Mouse (Mus musculus) midbrain, embryonic 10.5 days (tissue): ENCODE measurements around the gene Plekha1. TPM values are rescaled to one million over a fixed set of nuclear protein-coding genes. Genes with fewer than 3 reads are reported as not detected.
A peak's percentile ranks its signal among the peaks of the same experiment; 100 is the strongest.

Experiments
- DNase-seq: peaks from one replicate; pipeline ENCODE4 v3.0.0-alpha.2; 2017; ENCODE audit warnings: low spot score
- H3K27ac ChIP-seq: fragments of 300-500 bp; sonication (generic); replicated peaks from 2 replicates; pipeline ENCODE4 v1.5.1; 2016; ENCODE audit warnings: mild to moderate bottlenecking
- H3K27me3 ChIP-seq: fragments of 300-500 bp; sonication (generic); 2 replicates; pipeline ENCODE4 v1.6.1; 2016; ENCODE audit warnings: low read depth, mild to moderate bottlenecking; ENCODE audit not compliant: poor library complexity, severe bottlenecking
- H3K36me3 ChIP-seq: fragments of 300-500 bp; sonication (generic); 2 replicates; pipeline ENCODE4 v1.6.1; 2016; ENCODE audit warnings: mild to moderate bottlenecking, moderate library complexity
- H3K4me1 ChIP-seq: fragments of 300-500 bp; sonication (generic); 2 replicates; pipeline ENCODE4 v1.6.1; 2016
- H3K4me3 ChIP-seq: fragments of 300-500 bp; sonication (generic); 2 replicates; pipeline ENCODE4 v1.5.1; 2016; ENCODE audit warnings: mild to moderate bottlenecking, moderate library complexity
- H3K9me3 ChIP-seq: fragments of 300-500 bp; sonication (generic); replicated peaks from 2 replicates; pipeline ENCODE4 v1.6.1; 2016; ENCODE audit warnings: mild to moderate bottlenecking
- WGBS: fragments of 180-500 bp; shearing (Covaris S2); methylation state at CpG from one replicate; pipeline ENCODE4 v1.1.7; 2016; 5-methylcytosine and 5-hydroxymethylcytosine counted together
- polyA plus RNA-seq: library from polyadenylated mRNA; unstranded; fragments of >200 nt; fragmentation: Nextera tagmentation; extraction: Ambion mirVana; gene quantifications from 2 replicates; pipeline ENCODE4 v1.2.1, GENCODE M21; 2016

The Plekha1 gene
- polyA plus RNA-seq: 49.9 and 50.9 TPM in 2 replicates

DNA sequence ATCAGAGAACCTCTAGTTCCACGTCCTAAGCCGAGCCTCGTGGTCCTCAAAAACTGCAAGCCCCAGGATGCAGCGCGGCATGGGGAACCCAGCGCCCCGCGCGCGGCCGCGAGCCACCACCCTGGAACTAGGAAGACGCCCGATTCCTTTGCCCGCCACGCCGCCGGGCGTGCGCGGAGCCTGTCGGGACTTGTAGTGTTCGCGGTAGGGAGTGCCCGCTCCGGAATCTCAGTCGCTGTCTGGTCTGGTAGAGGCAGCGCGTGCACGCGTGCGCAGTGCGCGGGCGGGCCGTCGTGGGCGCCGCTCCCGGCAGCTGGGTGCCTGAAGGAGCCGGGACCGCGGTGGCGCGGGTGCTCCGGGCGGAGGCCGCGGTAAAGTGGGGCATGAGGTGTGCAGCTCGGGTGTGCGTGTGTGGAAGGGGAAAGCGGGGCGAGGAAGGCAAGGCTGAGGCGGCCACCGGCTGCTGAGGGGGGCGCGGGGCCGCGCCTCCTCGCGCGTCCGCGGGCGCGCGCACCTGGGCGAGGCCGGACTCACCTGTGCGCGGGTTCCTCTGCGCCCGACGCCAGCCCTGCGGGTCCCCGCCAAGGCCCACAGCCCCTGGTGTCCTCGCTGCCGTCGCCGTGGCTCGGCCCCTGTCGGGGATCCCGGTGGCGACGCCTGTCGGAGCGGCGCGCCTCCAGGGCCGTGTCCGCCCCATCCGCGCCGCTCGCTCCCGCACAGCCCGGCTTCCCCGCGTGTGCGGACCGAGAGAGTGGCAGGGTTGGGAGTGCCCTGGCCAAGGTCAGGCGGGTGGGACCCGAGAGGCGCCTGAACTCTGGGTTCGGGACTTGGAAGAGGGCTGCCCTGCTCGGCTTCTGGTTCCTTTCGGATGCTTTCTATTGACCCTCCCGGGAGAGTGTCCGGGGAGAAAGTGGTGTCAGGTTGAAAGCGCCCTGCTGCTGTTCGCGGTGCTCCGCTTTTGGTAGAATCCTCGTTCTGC is at the start of gene Plekha1:
Gene Plekha1 (plus strand): TSS at position 144 of the 979 bp plus-strand sequence.
- Histone ChIP-seq H3K9me3 (no peaks in the 10 kb centered on the region), H3K4me3 (peak within 1 kb of the TSS; percentile 90), H3K4me1 (peaks cover 60% of the 10 kb centered on the region), H3K36me3 (no peaks in the 10 kb centered on the region), H3K27me3 (peaks cover 33% of the 10 kb centered on the region), H3K27ac (peak within 1 kb of the TSS; percentile 96)
- WGBS: under 1% methylated on average over 112 of the region's 114 CpGs
- peak; percentile 97 for DNase-seq

GRCm38 (mm10) chr7:130816243-130816642 is 49.3 kb upstream of the Plekha1 start:
- no peak for DNase-seq
- Histone ChIP-seq H3K4me1 (peaks cover 4% of the 10 kb centered on the region; the same call in 1 of the 2 replicates), H3K36me3 (no peaks in the 10 kb centered on the region), H3K27ac (no peak overlapping the region), H3K27me3 (no peaks in the 10 kb centered on the region), H3K9me3 (no peaks in the 10 kb centered on the region), H3K4me3 (no peak overlapping the region)
- WGBS: 87% methylated on average over 7 of the region's 7 CpGs

DNA sequence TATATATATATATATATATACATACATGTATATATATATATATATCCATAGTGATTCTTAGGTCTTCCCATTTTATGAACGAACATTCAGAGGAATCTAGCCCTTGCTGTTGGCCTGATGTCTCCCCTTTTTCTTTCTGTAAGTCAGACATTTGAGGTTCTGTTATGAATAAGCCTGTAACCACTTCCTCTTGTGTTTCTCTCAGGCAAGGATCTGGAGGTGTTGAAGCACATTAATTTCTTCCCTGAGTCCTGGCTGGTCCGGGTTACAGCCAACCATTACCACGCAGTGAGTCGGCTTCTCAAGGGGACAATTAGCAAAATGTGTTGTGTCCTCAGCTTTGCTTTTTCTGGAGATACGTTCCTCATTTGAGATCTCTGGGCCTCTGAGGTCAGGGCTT is 46.7 kb upstream of the Plekha1 start:
- H3K27ac ChIP-seq: no peak overlapping the region

DNA sequence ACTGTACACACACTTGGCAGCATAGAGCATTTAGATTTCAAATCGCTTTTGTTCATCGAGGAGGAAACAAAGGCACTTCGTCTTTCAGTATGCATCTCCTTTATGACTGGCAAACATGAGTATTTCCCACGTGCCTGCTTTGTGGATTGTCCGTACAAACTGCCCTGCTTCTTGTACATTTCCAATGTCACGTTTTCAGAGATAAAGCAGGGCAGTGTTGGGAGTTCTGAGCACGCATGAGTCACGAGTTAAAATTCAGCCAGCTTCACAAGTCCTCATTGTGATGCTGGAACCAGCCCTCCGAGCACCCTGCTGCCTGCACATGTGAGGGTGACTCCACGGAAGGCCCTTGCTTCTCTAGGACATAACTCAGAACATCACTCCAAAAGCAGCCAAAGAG is 45.9 kb upstream of the Plekha1 start:
- Histone ChIP-seq H3K27ac (no peak overlapping the region), H3K4me1 (no peaks in the 10 kb centered on the region), H3K4me3 (no peak overlapping the region), H3K9me3 (no peaks in the 10 kb centered on the region), H3K36me3 (no peaks in the 10 kb centered on the region), H3K27me3 (no peaks in the 10 kb centered on the region)
- 87% methylated on average over 10 of the region's 10 CpGs for WGBS
- no peak for DNase-seq

More for the DNA sequence above, 46.7 kb upstream of the Plekha1 start:
- 86% methylated on average over 5 of the region's 5 CpGs for WGBS
- Histone ChIP-seq H3K4me1 (no peaks in the 10 kb centered on the region), H3K36me3 (no peaks in the 10 kb centered on the region), H3K4me3 (no peak overlapping the region), H3K9me3 (no peaks in the 10 kb centered on the region), H3K27me3 (no peaks in the 10 kb centered on the region)
- no peak for DNase-seq

GRCm38 (mm10) chr7:130823992-130824391 is 41.6 kb upstream of the Plekha1 start:
- Histone ChIP-seq H3K36me3 (no peaks in the 10 kb centered on the region), H3K4me1 (no peaks in the 10 kb centered on the region), H3K27me3 (no peaks in the 10 kb centered on the region), H3K9me3 (no peaks in the 10 kb centered on the region), H3K4me3 (no peak overlapping the region), H3K27ac (no peak overlapping the region)
- DNase-seq: no peak
- 76% methylated on average over 9 of the region's 9 CpGs for WGBS

DNA sequence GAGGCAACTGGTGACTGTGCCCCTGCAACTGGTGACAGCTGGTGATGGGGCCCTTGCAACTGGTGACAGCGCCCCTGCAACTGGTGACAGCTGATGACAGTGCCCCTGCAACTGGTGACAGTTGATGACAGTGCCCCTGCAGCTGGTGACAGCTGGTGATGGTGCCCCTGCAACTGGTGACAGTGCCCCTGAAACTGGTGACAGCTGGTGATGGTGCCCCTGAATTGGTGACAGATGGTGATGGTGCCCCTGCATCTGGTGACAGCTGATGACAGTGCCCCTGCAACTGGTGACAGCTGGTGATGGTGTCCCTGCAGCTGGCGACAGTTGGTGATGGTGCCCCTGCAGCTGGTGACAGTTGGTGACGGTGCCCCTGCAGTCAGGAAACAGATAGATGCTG is 39.2 kb upstream of the Plekha1 start:
- H3K4me3 ChIP-seq: no peak overlapping the region
- WGBS: 84% methylated on average over 3 of the region's 3 CpGs
- no peak for DNase-seq
- 0 out of 2 replicates have a peak, but pooled peaks cover under 1% of the 10 kb centered on the region for H3K27me3 ChIP-seq
- H3K9me3 ChIP-seq: no peaks in the 10 kb centered on the region
- H3K27ac ChIP-seq: no peak overlapping the region
- 0 out of 2 replicates have a peak, but pooled peaks cover 4% of the 10 kb centered on the region for H3K4me1 ChIP-seq
- H3K36me3 ChIP-seq: no peaks in the 10 kb centered on the region

- no peaks in the 10 kb centered on the region for H3K9me3 ChIP-seq
- no peaks in the 10 kb centered on the region for H3K36me3 ChIP-seq
- DNase-seq: peak; percentile 50
- no peak overlapping the region for H3K27ac ChIP-seq
- WGBS: 71% methylated on average over 3 of the region's 3 CpGs
- H3K4me1 ChIP-seq: 0 out of 2 replicates have a peak, but pooled peaks cover 4% of the 10 kb centered on the region
- H3K27me3 ChIP-seq: peaks cover 11% of the 10 kb centered on the region; the same call in 1 of the 2 replicates
- H3K4me3 ChIP-seq: no peak overlapping the region
These were observed 38.1 kb upstream of the Plekha1 start for GRCm38 (mm10) chr7:130827431-130827830.

- peaks cover 15% of the 10 kb centered on the region; the same call in 1 of the 2 replicates for H3K27me3 ChIP-seq
- DNase-seq: no peak
- H3K4me1 ChIP-seq: 0 out of 2 replicates have a peak, but pooled peaks cover 4% of the 10 kb centered on the region
- no peak overlapping the region for H3K27ac ChIP-seq
- no peaks in the 10 kb centered on the region for H3K9me3 ChIP-seq
- WGBS: 92% methylated on average over 9 of the region's 9 CpGs
- H3K4me3 ChIP-seq: no peak overlapping the region
- no peaks in the 10 kb centered on the region for H3K36me3 ChIP-seq
These were observed 37.6 kb upstream of the Plekha1 start for GRCm38 (mm10) chr7:130827844-130828403.

- H3K4me3 ChIP-seq: no peak overlapping the region
- no peak for DNase-seq
- H3K36me3 ChIP-seq: no peaks in the 10 kb centered on the region
- WGBS: 87% methylated on average over 10 of the region's 10 CpGs
- peaks cover 20% of the 10 kb centered on the region for H3K27me3 ChIP-seq
- no peaks in the 10 kb centered on the region for H3K9me3 ChIP-seq
- H3K27ac ChIP-seq: no peak overlapping the region
- 0 out of 2 replicates have a peak, but pooled peaks cover 4% of the 10 kb centered on the region for H3K4me1 ChIP-seq
These were observed 37.1 kb upstream of the Plekha1 start for GRCm38 (mm10) chr7:130828475-130828874.

GRCm38 (mm10) chr7:130831586-130831985 is 34.0 kb upstream of the Plekha1 start:
- peaks cover 47% of the 10 kb centered on the region for H3K27me3 ChIP-seq
- WGBS: 94% methylated on average over 5 of the region's 5 CpGs
- H3K36me3 ChIP-seq: no peaks in the 10 kb centered on the region

DNA sequence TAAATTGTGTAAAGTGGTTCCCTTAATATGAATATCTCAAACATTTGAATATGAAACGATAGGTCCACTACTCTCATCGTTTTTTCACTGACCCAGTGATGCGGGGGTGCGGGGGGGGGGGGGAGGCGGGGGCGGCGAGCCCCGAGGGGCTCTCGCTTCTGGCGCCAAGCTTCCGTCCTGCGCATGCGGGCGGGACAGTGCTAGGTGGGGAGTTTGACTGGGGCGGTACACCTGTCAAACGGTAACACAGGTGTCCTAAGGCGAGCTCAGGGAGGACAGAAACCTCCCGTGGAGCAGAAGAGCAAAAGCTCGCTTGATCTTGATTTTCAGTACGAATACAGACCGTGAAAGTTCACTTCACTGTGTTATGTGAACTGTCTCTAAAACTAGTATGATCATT is 31.3 kb upstream of the Plekha1 start:
- Histone ChIP-seq H3K36me3 (no peaks in the 10 kb centered on the region), H3K4me1 (peaks cover 55% of the 10 kb centered on the region), H3K9me3 (no peaks in the 10 kb centered on the region), H3K27ac (peak overlapping the region; percentile 84), H3K4me3 (peak overlapping the region; percentile 20; the same call in 1 of the 2 replicates), H3K27me3 (peaks cover 61% of the 10 kb centered on the region)
- DNase-seq: peak; percentile 98
- WGBS: 22% methylated on average over 21 of the region's 21 CpGs

More at GRCm38 (mm10) chr7:130831586-130831985, 34.0 kb upstream of the Plekha1 start:
- DNase-seq: no peak
- Histone ChIP-seq H3K27ac (no peak overlapping the region), H3K9me3 (no peaks in the 10 kb centered on the region), H3K4me1 (peaks cover 31% of the 10 kb centered on the region), H3K4me3 (no peak overlapping the region)

DNA sequence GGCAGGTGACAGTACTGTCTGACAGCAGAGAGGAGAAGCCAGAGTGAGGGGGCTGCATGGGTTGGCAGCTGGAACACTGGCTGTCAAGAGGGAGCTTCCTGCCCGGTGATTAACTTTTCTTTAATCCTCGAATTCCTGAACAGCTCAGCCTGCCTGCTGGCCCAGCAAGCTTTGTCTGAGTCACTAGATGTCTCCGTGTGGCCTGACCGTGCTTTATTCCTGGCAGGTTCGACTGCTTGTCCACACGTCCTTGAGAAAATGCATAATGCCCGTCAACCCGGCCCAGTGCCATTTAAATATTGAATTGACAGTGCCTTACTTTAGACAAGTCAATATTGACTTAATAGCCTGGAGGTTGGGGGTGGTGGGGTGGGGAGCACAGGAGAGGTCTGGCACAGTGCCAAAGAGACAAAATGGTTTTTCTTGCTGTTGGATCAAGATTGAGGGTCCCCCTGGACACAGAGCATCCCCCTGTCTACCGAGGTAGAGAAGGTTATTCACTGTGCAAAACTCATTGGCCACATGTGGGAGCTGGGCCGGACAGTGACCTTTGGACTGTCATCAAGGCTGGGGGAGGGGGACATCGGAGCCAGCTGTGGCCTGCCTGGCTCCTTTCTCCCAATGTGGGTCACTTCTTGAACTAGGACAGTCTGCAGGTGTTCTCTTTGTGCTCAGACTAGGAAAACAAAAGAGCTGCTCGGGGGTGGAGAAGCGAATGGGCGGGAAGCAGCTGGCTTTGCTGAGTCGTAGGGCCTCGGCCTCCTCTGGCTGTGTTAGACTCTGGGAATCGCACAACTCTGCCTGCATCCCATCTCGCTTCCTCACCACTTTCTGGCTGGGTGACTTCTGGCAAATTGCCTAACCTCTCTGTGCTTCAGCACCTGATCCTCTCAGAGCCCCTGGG is 30.3 kb upstream of the Plekha1 start:
- Histone ChIP-seq H3K9me3 (no peaks in the 10 kb centered on the region), H3K4me1 (peaks cover 61% of the 10 kb centered on the region), H3K36me3 (no peaks in the 10 kb centered on the region), H3K27ac (peak overlapping the region; percentile 84), H3K27me3 (peaks cover 66% of the 10 kb centered on the region), H3K4me3 (peak overlapping the region; percentile 20; the same call in 1 of the 2 replicates)
- DNase-seq: peak; percentile 74
- WGBS: 3% methylated on average over 18 of the region's 18 CpGs
